Mouse (Mus musculus): Measurements from ENCODE around the gene Fadd.

The Fadd gene

GRCm38 (mm10) chr7:144531585-144532378, 50.5 kb downstream of the Fadd start:
- no peak for DNase-seq (ENCODE audit: extremely low spot score)

GRCm38 (mm10) chr7:144529851-144530250, 52.4 kb downstream of the Fadd start:
- DNase-seq (ENCODE audit: extremely low spot score) = no peak

- DNase-seq (ENCODE audit: extremely low spot score) = no peak
Measured at GRCm38 (mm10) chr7:144527723-144528221, 54.5 kb downstream of the Fadd start.

Measured in embryo, embryonic 9.5 days (tissue).